Mouse (Mus musculus): ENCODE results near the gene Fbxl13. TPM values are rescaled to one million over a fixed set of nuclear protein-coding genes. Genes with fewer than 3 reads are reported as not detected.

Gene Fbxl13
- polyA plus RNA-seq, 1 experiment from 2014 or later = 0.39 TPM

GRCm38 (mm10) chr5:21529110-21529720 is 116.2 kb downstream of the Fbxl13 start:
- no peak overlapping the region for H3K27ac ChIP-seq (replicated peaks)
- H3K27me3 ChIP-seq = no peaks in the 10 kb centered on the region
- H3K9ac ChIP-seq = no peak overlapping the region
- H3K9me3 ChIP-seq = peaks cover 6% of the 10 kb centered on the region; the same call in 1 of the 2 replicates
- H3K4me2 ChIP-seq = no peak overlapping the region
- ATAC-seq (ENCODE audit: low read depth) = no peak
- H3K4me1 ChIP-seq (replicated peaks) = peaks cover 17% of the 10 kb centered on the region; the same call in 1 of the 2 replicates
- no peak overlapping the region for H3K4me3 ChIP-seq
- no peaks in the 10 kb centered on the region for H3K36me3 ChIP-seq
- 90% methylated on average over 8 of the region's 8 CpGs for WGBS

- H3K4me1 ChIP-seq (replicated peaks) = peaks cover 17% of the 10 kb centered on the region; the same call in 1 of the 2 replicates
- H3K9me3 ChIP-seq = peaks cover 6% of the 10 kb centered on the region; the same call in 1 of the 2 replicates
- no peak overlapping the region for H3K9ac ChIP-seq
- H3K27ac ChIP-seq (replicated peaks) = no peak overlapping the region
- H3K27me3 ChIP-seq = no peaks in the 10 kb centered on the region
- no peaks in the 10 kb centered on the region for H3K36me3 ChIP-seq
- WGBS = 53% methylated on average over 15 of the region's 15 CpGs
- peak; percentile 74; the same call in 1 of the 2 replicates for ATAC-seq (ENCODE audit: low read depth)
- no peak overlapping the region for H3K4me3 ChIP-seq
- H3K4me2 ChIP-seq = no peak overlapping the region
Measured at GRCm38 (mm10) chr5:21528068-21528842, 117.2 kb downstream of the Fbxl13 start.

GRCm38 (mm10) chr5:21527488-21527911 is 117.9 kb downstream of the Fbxl13 start:
- no peak for ATAC-seq (ENCODE audit: low read depth)
- 43% methylated on average over 4 of the region's 4 CpGs for WGBS
- H3K9me3 ChIP-seq = peaks cover 6% of the 10 kb centered on the region; the same call in 1 of the 2 replicates

GRCm38 (mm10) chr5:21526835-21527485 is 118.5 kb downstream of the Fbxl13 start:
- no peak overlapping the region for H3K9ac ChIP-seq
- no peak for ATAC-seq (ENCODE audit: low read depth)
- H3K27ac ChIP-seq (replicated peaks) = no peak overlapping the region
- H3K4me2 ChIP-seq = no peak overlapping the region
- H3K36me3 ChIP-seq = no peaks in the 10 kb centered on the region
- no peak overlapping the region for H3K4me3 ChIP-seq
- 24% methylated on average over 11 of the region's 11 CpGs for WGBS
- H3K9me3 ChIP-seq = peaks cover 6% of the 10 kb centered on the region; the same call in 1 of the 2 replicates
- H3K27me3 ChIP-seq = no peaks in the 10 kb centered on the region
- H3K4me1 ChIP-seq (replicated peaks) = peaks cover 17% of the 10 kb centered on the region; the same call in 1 of the 2 replicates

More at GRCm38 (mm10) chr5:21527488-21527911, 117.9 kb downstream of the Fbxl13 start:
- H3K4me2 ChIP-seq = no peak overlapping the region
- H3K9ac ChIP-seq = no peak overlapping the region
- peaks cover 17% of the 10 kb centered on the region; the same call in 1 of the 2 replicates for H3K4me1 ChIP-seq (replicated peaks)
- no peaks in the 10 kb centered on the region for H3K36me3 ChIP-seq
- H3K27me3 ChIP-seq = no peaks in the 10 kb centered on the region
- no peak overlapping the region for H3K4me3 ChIP-seq
- H3K27ac ChIP-seq (replicated peaks) = no peak overlapping the region

- Histone ChIP-seq H3K4me3 (no peak overlapping the region), H3K27me3 (no peaks in the 10 kb centered on the region), H3K36me3 (no peaks in the 10 kb centered on the region), H3K4me2 (no peak overlapping the region), H3K9me3 (no peaks in the 10 kb centered on the region), H3K9ac (no peak overlapping the region), H3K4me1 (replicated peaks) (no peaks in the 10 kb centered on the region), H3K27ac (replicated peaks) (no peak overlapping the region)
- no peak for ATAC-seq (ENCODE audit: low read depth)
- WGBS = 88% methylated on average over 3 of the region's 3 CpGs
Measured at GRCm38 (mm10) chr5:21519166-21519565, 126.3 kb downstream of the Fbxl13 start.

- no peak for ATAC-seq (ENCODE audit: low read depth)
- Histone ChIP-seq H3K36me3 (no peaks in the 10 kb centered on the region), H3K27me3 (no peaks in the 10 kb centered on the region), H3K9me3 (no peaks in the 10 kb centered on the region), H3K27ac (replicated peaks) (no peak overlapping the region), H3K4me3 (no peak overlapping the region), H3K4me2 (no peak overlapping the region), H3K4me1 (replicated peaks) (no peaks in the 10 kb centered on the region), H3K9ac (no peak overlapping the region)
- WGBS = 76% methylated on average over 4 of the region's 4 CpGs
Measured at GRCm38 (mm10) chr5:21518207-21518606, 127.2 kb downstream of the Fbxl13 start.

GRCm38 (mm10) chr5:21517562-21517961 is 127.9 kb downstream of the Fbxl13 start:
- no peaks in the 10 kb centered on the region for H3K36me3 ChIP-seq
- no peak overlapping the region for H3K4me2 ChIP-seq
- H3K9me3 ChIP-seq = no peaks in the 10 kb centered on the region
- 97% methylated on average over 2 of the region's 2 CpGs for WGBS
- H3K27me3 ChIP-seq = no peaks in the 10 kb centered on the region
- no peak overlapping the region for H3K9ac ChIP-seq
- no peak for ATAC-seq (ENCODE audit: low read depth)
- no peaks in the 10 kb centered on the region for H3K4me1 ChIP-seq (replicated peaks)
- no peak overlapping the region for H3K27ac ChIP-seq (replicated peaks)
- H3K4me3 ChIP-seq = no peak overlapping the region

- ATAC-seq (ENCODE audit: low read depth) = no peak
- no peak overlapping the region for H3K9ac ChIP-seq
- no peaks in the 10 kb centered on the region for H3K4me1 ChIP-seq (replicated peaks)
- no peaks in the 10 kb centered on the region for H3K9me3 ChIP-seq
- H3K4me2 ChIP-seq = no peak overlapping the region
- H3K4me3 ChIP-seq = no peak overlapping the region
- 69% methylated on average over 10 of the region's 10 CpGs for WGBS
- no peak overlapping the region for H3K27ac ChIP-seq (replicated peaks)
- no peaks in the 10 kb centered on the region for H3K27me3 ChIP-seq
- no peaks in the 10 kb centered on the region for H3K36me3 ChIP-seq
Measured at GRCm38 (mm10) chr5:21513363-21513762, 132.1 kb downstream of the Fbxl13 start.

- 78% methylated on average over 4 of the region's 4 CpGs for WGBS
- no peaks in the 10 kb centered on the region for H3K27me3 ChIP-seq
- H3K9me3 ChIP-seq = no peaks in the 10 kb centered on the region
- no peaks in the 10 kb centered on the region for H3K36me3 ChIP-seq
- no peak overlapping the region for H3K27ac ChIP-seq (replicated peaks)
- no peak overlapping the region for H3K4me3 ChIP-seq
- no peak overlapping the region for H3K9ac ChIP-seq
- H3K4me1 ChIP-seq (replicated peaks) = no peaks in the 10 kb centered on the region
- H3K4me2 ChIP-seq = no peak overlapping the region
- ATAC-seq (ENCODE audit: low read depth) = no peak
Measured at GRCm38 (mm10) chr5:21509801-21510200, 135.6 kb downstream of the Fbxl13 start.

GRCm38 (mm10) chr5:21506887-21507286 is 138.5 kb downstream of the Fbxl13 start:
- H3K27ac ChIP-seq (replicated peaks) = no peak overlapping the region
- H3K36me3 ChIP-seq = no peaks in the 10 kb centered on the region
- WGBS = 74% methylated on average over 1 of the region's 1 CpGs

GRCm38 (mm10) chr5:21505159-21505558 is 140.3 kb downstream of the Fbxl13 start:
- Histone ChIP-seq H3K9me3 (no peaks in the 10 kb centered on the region), H3K27ac (replicated peaks) (no peak overlapping the region), H3K4me3 (no peak overlapping the region), H3K36me3 (no peaks in the 10 kb centered on the region), H3K4me2 (no peak overlapping the region), H3K27me3 (no peaks in the 10 kb centered on the region), H3K4me1 (replicated peaks) (no peaks in the 10 kb centered on the region), H3K9ac (no peak overlapping the region)
- ATAC-seq (ENCODE audit: low read depth) = no peak
- 87% methylated on average over 8 of the region's 8 CpGs for WGBS

More at GRCm38 (mm10) chr5:21506887-21507286, 138.5 kb downstream of the Fbxl13 start:
- Histone ChIP-seq H3K4me2 (no peak overlapping the region), H3K4me1 (replicated peaks) (no peaks in the 10 kb centered on the region), H3K27me3 (no peaks in the 10 kb centered on the region), H3K9me3 (no peaks in the 10 kb centered on the region), H3K4me3 (no peak overlapping the region), H3K9ac (no peak overlapping the region)
- ATAC-seq (ENCODE audit: low read depth) = no peak

Data from neural tube, embryonic 13.5 days (tissue).